Mouse (Mus musculus): ENCODE results near the gene Irf2bp1.

DNA sequence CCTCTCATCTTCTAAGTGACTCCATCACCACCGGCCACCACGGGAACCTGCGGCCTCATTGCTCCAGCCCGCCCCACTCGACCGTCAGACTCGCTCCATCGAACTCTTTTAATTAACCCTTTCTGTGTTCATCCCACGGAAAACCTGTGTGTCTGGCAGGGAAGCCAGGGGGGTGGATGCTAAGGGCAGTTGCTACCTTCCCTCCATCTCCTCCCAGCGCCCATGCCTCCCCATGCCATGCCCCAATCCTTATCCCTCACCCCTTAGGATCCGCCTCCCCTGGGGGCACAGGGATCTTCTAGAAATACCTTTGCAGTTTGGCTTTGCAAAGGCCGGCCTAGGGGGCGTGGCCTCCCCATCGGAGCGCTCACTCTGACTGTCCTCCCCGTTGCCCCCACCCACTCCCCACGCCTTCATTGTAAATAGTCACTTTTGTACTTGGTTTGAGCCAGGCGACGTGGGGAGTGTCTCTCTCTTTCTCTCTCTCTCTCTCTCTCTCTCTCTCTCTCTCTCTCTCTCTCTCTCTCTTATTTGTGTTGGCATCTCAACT lies 40.5 kb upstream of the Irf2bp1 start:
- TF ChIP-seq FLI1 (IDR thresholded peaks at IDR 0.05; ENCODE audit: low read length) = no peak
- TF ChIP-seq GATA1 (IDR thresholded peaks at IDR 0.05; ENCODE audit: borderline replicate concordance, low read length) = no peak
